Mouse (Mus musculus) effector memory CD4-positive, alpha-beta T cell, adult 7 months (primary cell): ENCODE data around the gene Ptprq. TPM values are rescaled to one million over a fixed set of nuclear protein-coding genes. Genes with fewer than 3 reads are reported as not detected.

Source experiments
- polyA plus RNA-seq: library from polyadenylated mRNA; unstranded; fragments of 100-300 nt; shearing (Covaris generic); gene quantifications from one replicate; pipeline ENCODE4 v1.2.1, GENCODE M21; 2017

The Ptprq gene
- not detected for polyA plus RNA-seq

DNA sequence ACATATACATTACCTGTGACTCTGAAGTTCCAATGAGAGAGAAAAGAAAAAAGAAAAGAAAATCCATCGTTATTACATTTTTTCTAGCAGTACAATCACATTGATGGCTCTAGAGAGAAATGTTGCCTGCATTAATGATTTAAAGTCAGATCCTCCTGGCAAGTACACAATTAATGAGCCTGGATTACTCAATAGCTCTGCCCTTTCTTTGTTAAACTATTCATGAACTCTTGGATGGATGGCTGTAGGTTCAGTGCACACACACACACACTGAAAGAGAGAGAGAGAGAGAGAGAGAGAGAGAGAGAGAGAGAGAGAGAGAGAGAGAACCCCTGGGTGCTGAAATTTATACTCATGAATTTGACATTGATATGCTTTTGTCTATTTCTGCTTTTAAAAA, at the start of gene Ptprq:
TSS of gene Ptprq (minus strand) at position 246 of the 400 bp plus-strand sequence.

DNA sequence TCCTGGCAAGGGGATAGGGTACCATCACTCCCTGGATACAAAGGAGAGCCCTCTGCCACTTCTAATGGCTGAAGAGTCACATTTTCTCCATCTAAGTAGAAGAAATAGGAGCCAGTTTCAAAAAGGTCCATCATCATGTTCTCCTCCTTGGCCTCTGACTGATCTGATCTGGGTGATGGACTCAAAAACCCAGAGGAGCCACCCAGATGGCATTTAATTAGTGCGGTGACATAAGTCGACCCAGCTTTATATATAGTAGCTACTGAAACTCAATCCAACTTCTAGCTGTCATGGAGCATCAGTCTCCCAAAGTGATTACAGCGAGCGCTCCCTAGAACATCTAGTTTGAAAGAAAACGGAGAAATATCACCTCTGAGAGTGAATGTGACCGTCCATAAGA, 225.3 kb downstream of the Ptprq start, which contains the start of gene Myf6:
TSS of gene Myf6 (minus strand) at position 170 of the 400 bp plus-strand sequence.

GRCm38 (mm10) chr10:107485870-107486269, 234.0 kb downstream of the Ptprq start, which contains the start of gene Myf5:
Myf5 (minus strand) TSS chr10:107486134.

Other genes starting within 250 kb of the Ptprq start
- not detected for gene Myf5, start 233.9 kb downstream of the Ptprq start, polyA plus RNA-seq
- 0.30 TPM for gene Myf6, start 225.3 kb downstream of the Ptprq start, polyA plus RNA-seq
- not detected for gene Otogl, start 192.1 kb upstream of the Ptprq start, polyA plus RNA-seq